In genomic region chr10:86685179-86686016, GRCm38 (mm10) we compare ENCODE assay signal across 8 mouse cellular contexts. TPM values are rescaled to one million over a fixed set of nuclear protein-coding genes. Genes with fewer than 3 reads are reported as not detected.
DNase-seq lines count a peak whose midpoint lies in the region; ATAC-seq and TF ChIP-seq lines count a peak whose summit lies in the region.
"Not testable (repeated sequence)": the region's sequence is repeated elsewhere in the genome, so short reads cannot be mapped to it uniquely, and the experiment has no call there.

No protein-coding gene starts in this region.

- TF ChIP-seq CTCF in spleen, adult 2 months (IDR thresholded peaks at IDR 0.05; ENCODE audit: extremely low read depth, insufficient read depth, insufficient read length, insufficient replicate concordance), result not testable (repeated sequence)

- H3K4me1 ChIP-seq in embryonic facial prominence, embryonic 14.5 days (ENCODE audit: control insufficient read depth, insufficient read depth, low read length); limb, embryonic 14.5 days (ENCODE audit: control insufficient read depth, insufficient read depth, low read length); midbrain, embryonic 16.5 days (ENCODE audit: control insufficient read depth, insufficient read depth, low read length); spleen, adult 2 months (ENCODE audit: control insufficient read depth, insufficient read depth, insufficient read length): not testable (repeated sequence)

- DNase-seq in 416B (ENCODE audit: low read depth), result peak; percentile 92
- peak; percentile 53 to 71 for DNase-seq in adrenal gland, postnatal 4 days (ENCODE audit: low spot score in 2 of 2)
- peak; percentile 76 for DNase-seq in embryonic facial prominence, embryonic 14.5 days (ENCODE audit: low spot score)
- peak; percentile 81 for DNase-seq in heart, adult 8-10 months (ENCODE audit: low spot score)
- peak; percentile 87 for DNase-seq in kidney, adult 9 months
- DNase-seq in limb, embryonic 14.5 days (ENCODE audit: low spot score), result peak; percentile 65
- peak; percentile 72 to 80 for DNase-seq in spleen, adult 2 months (ENCODE audit: low read depth in 1 of 2, low spot score in 2 of 2)

- H3K4me3 ChIP-seq in embryonic facial prominence, embryonic 14.5 days (ENCODE audit: low read depth, low read length), result peak overlapping the region; percentile 67
- H3K4me3 ChIP-seq in limb, embryonic 14.5 days (replicated peaks; ENCODE audit: low read length), result peak overlapping the region; percentile 66
- peak overlapping the region; percentile 69 for H3K4me3 ChIP-seq in midbrain, embryonic 16.5 days (ENCODE audit: low read depth, low read length)
- H3K4me3 ChIP-seq in spleen, adult 2 months (ENCODE audit: extremely low read depth, insufficient read depth, insufficient read length), result peak overlapping the region; percentile 79

- 1% methylated on average over 30 of the region's 53 CpGs for WGBS in embryonic facial prominence, embryonic 14.5 days
- under 1% methylated on average over 35 of the region's 53 CpGs for WGBS in limb, embryonic 14.5 days
- under 1% methylated on average over 43 of the region's 53 CpGs for WGBS in midbrain, embryonic 16.5 days
- 1% methylated on average over 52 of the region's 53 CpGs for WGBS in spleen, adult 2 months

- peak overlapping the region; percentile 57 for H3K4me2 ChIP-seq in embryonic facial prominence, embryonic 14.5 days (ENCODE audit: low read depth, low read length)
- H3K4me2 ChIP-seq in limb, embryonic 14.5 days (replicated peaks; ENCODE audit: low read depth, low read length, severe bottlenecking), result peak overlapping the region; percentile 65
- peak overlapping the region; percentile 65 for H3K4me2 ChIP-seq in midbrain, embryonic 16.5 days (ENCODE audit: low read length)

- peak overlapping the region; percentile 67 for H3K27ac ChIP-seq in embryonic facial prominence, embryonic 14.5 days (replicated peaks; ENCODE audit: low read depth, low read length)
- peak overlapping the region; percentile 76 for H3K27ac ChIP-seq in limb, embryonic 14.5 days (replicated peaks; ENCODE audit: low read depth, low read length)
- H3K27ac ChIP-seq in midbrain, embryonic 16.5 days (ENCODE audit: low read length), result peak overlapping the region; percentile 83
- H3K27ac ChIP-seq in spleen, adult 2 months (ENCODE audit: insufficient read depth, low read length), result peak overlapping the region; percentile 88

- TF ChIP-seq POLR2A in limb, embryonic 14.5 days (IDR thresholded peaks at IDR 0.05; ENCODE audit: borderline replicate concordance, extremely low read depth, insufficient read depth, insufficient read length); spleen, adult 2 months (IDR thresholded peaks at IDR 0.05; ENCODE audit: low read depth, low read length): not testable (repeated sequence)

- H3K9ac ChIP-seq in embryonic facial prominence, embryonic 14.5 days (ENCODE audit: low read depth, low read length), result peak overlapping the region; percentile 80
- H3K9ac ChIP-seq in limb, embryonic 14.5 days (ENCODE audit: low read depth, low read length, severe bottlenecking), result peak overlapping the region; percentile 81
- H3K9ac ChIP-seq in midbrain, embryonic 16.5 days (ENCODE audit: low read depth, low read length), result peak overlapping the region; percentile 84

- ATAC-seq in embryonic facial prominence, embryonic 14.5 days (ENCODE audit: low read depth), result peak; percentile 93
- peak; percentile 90 for ATAC-seq in limb, embryonic 14.5 days (ENCODE audit: low FRiP score, low read depth)
- peak; percentile 97 for ATAC-seq in midbrain, embryonic 16.5 days

- not testable (repeated sequence) for H3K36me3 ChIP-seq in embryonic facial prominence, embryonic 14.5 days (ENCODE audit: control insufficient read depth, insufficient read depth, low read length); limb, embryonic 14.5 days (ENCODE audit: control insufficient read depth, insufficient read depth, low read length); midbrain, embryonic 16.5 days (ENCODE audit: control insufficient read depth, insufficient read depth, low read length); spleen, adult 2 months (ENCODE audit: control insufficient read depth, insufficient read depth, low read length)

- not testable (repeated sequence) for H3K27me3 ChIP-seq in embryonic facial prominence, embryonic 14.5 days (replicated peaks; ENCODE audit: control insufficient read depth, insufficient read depth, low read length); limb, embryonic 14.5 days (ENCODE audit: control insufficient read depth, insufficient read depth, low read length); midbrain, embryonic 16.5 days (ENCODE audit: control insufficient read depth, insufficient read depth, low read depth, low read length); spleen, adult 2 months (ENCODE audit: control insufficient read depth, insufficient read depth, low read length)

- H3K9me3 ChIP-seq in embryonic facial prominence, embryonic 14.5 days (ENCODE audit: control insufficient read depth, low read length); limb, embryonic 14.5 days (ENCODE audit: control insufficient read depth, low read length); midbrain, embryonic 16.5 days (replicated peaks; ENCODE audit: control insufficient read depth, low read length, poor library complexity, severe bottlenecking): not testable (repeated sequence)

RNA-seq across cellular contexts. Expression of gene Hsp90b1, which starts 19.9 kb away (rescaled TPM):
- total RNA-seq in adrenal gland, postnatal 4 days (2021), result 100 to 1,000 TPM; 505 to 525 TPM
- polyA plus RNA-seq in embryonic facial prominence, embryonic 14.5 days (2014; fragmentation: Nextera tagmentation; extraction: Ambion mirVana), result 497 and 498 TPM in 2 replicates
- 100 to 1,000 TPM; 347 to 447 (median 351) TPM for total RNA-seq in heart, adult 8-10 months (2022)
- 242 and 401 TPM in 2 replicates for polyA plus RNA-seq in limb, embryonic 14.5 days (2012; rRNA removed)
- polyA plus RNA-seq in limb, embryonic 14.5 days (2014; fragmentation: Nextera tagmentation; extraction: Ambion mirVana), result 448 and 466 TPM in 2 replicates
- 286 and 330 TPM in 2 replicates for polyA plus RNA-seq in midbrain, embryonic 16.5 days (2015; fragmentation: Nextera tagmentation; extraction: Ambion mirVana)
- polyA plus RNA-seq in spleen, adult 2 months (2012; rRNA removed), result 24.2 and 26.6 TPM in 2 replicates

RNA-seq across cellular contexts. Expression of gene Ttc41, which starts 20.2 kb away (rescaled TPM):
- total RNA-seq in adrenal gland, postnatal 4 days (2021), result 1 to 10 TPM; 2.8 to 4.3 TPM
- polyA plus RNA-seq in embryonic facial prominence, embryonic 14.5 days (2014; fragmentation: Nextera tagmentation; extraction: Ambion mirVana), result 1.1 and 1.6 TPM in 2 replicates
- 1 to 10 TPM; 1.6 to 2.7 (median 2.1) TPM for total RNA-seq in heart, adult 8-10 months (2022)
- polyA plus RNA-seq in limb, embryonic 14.5 days (2012; rRNA removed), result 1.9 and 2.5 TPM in 2 replicates
- 0.98 and 1.4 TPM in 2 replicates for polyA plus RNA-seq in limb, embryonic 14.5 days (2014; fragmentation: Nextera tagmentation; extraction: Ambion mirVana)
- polyA plus RNA-seq in midbrain, embryonic 16.5 days (2015; fragmentation: Nextera tagmentation; extraction: Ambion mirVana), result 2.5 and 2.8 TPM in 2 replicates
- polyA plus RNA-seq in spleen, adult 2 months (2012; rRNA removed), result 0.43 and 0.58 TPM in 2 replicates

Comparison
In these comparisons a context has a peak if more than half of its experiments do, and no peak if none do; other contexts are left out.
1. Peak in every context shown above with its lines: DNase-seq, ATAC-seq, H3K4me3 ChIP-seq and H3K27ac ChIP-seq.